Mouse (Mus musculus): ENCODE data around the gene Slfn2. TPM values are rescaled to one million over a fixed set of nuclear protein-coding genes. Genes with fewer than 3 reads are reported as not detected.
"Not testable (repeated sequence)": the region's sequence is repeated elsewhere in the genome, so short reads cannot be mapped to it uniquely, and the experiment has no call there.

The Slfn2 gene
- total RNA-seq (2015), result 13.3 and 20.8 TPM in 2 replicates
- 38.8 and 50.9 TPM in 2 replicates for total RNA-seq (2017)

- ATAC-seq (replicated peaks; ENCODE audit: poor library complexity), result no peak
These were observed at the start of gene Slfn2 for GRCm38 (mm10) chr11:83064946-83065345. TSS of gene Slfn2 (plus strand) at chr11:83065112.

GRCm38 (mm10) chr11:83016093-83016492 lies 48.8 kb upstream of the Slfn2 start:
- ATAC-seq (replicated peaks; ENCODE audit: poor library complexity), result no peak

- ATAC-seq (replicated peaks; ENCODE audit: poor library complexity), result peak; percentile 56; the same call in 1 of the 2 replicates
These were observed 45.1 kb upstream of the Slfn2 start for GRCm38 (mm10) chr11:83019561-83020519.

GRCm38 (mm10) chr11:83020621-83021020 lies 44.3 kb upstream of the Slfn2 start, which contains the start of gene Slfn8:
TSS of gene Slfn8 (minus strand) at chr11:83020810.
- peak; percentile 86 for ATAC-seq (replicated peaks; ENCODE audit: poor library complexity)

GRCm38 (mm10) chr11:83038686-83039085 lies 26.2 kb upstream of the Slfn2 start:
- ATAC-seq (replicated peaks; ENCODE audit: poor library complexity), result not testable (repeated sequence)

- ATAC-seq (replicated peaks; ENCODE audit: poor library complexity), result 0 out of 2 replicates have a peak, but pooled peaks have one; percentile 48
These were observed 25.8 kb upstream of the Slfn2 start for GRCm38 (mm10) chr11:83039156-83039555.

GRCm38 (mm10) chr11:83039796-83040195 lies 25.1 kb upstream of the Slfn2 start:
- 0 out of 2 replicates have a peak, but pooled peaks have one; percentile 36 for ATAC-seq (replicated peaks; ENCODE audit: poor library complexity)

GRCm38 (mm10) chr11:83040325-83040724 lies 24.6 kb upstream of the Slfn2 start:
- peak; percentile 97 for ATAC-seq (replicated peaks; ENCODE audit: poor library complexity)

- ATAC-seq (replicated peaks; ENCODE audit: poor library complexity), result no peak
These were observed 23.9 kb upstream of the Slfn2 start for GRCm38 (mm10) chr11:83041000-83041399.

- no peak for ATAC-seq (replicated peaks; ENCODE audit: poor library complexity)
These were observed 21.0 kb upstream of the Slfn2 start for GRCm38 (mm10) chr11:83043891-83044290.

GRCm38 (mm10) chr11:83045642-83046041 lies 19.3 kb upstream of the Slfn2 start:
- ATAC-seq (replicated peaks; ENCODE audit: poor library complexity), result no peak

- ATAC-seq (replicated peaks; ENCODE audit: poor library complexity), result peak; percentile 97
These were observed 7.0 kb upstream of the Slfn2 start for GRCm38 (mm10) chr11:83057863-83058262.

GRCm38 (mm10) chr11:83060412-83061020 lies 4.4 kb upstream of the Slfn2 start:
- no peak for ATAC-seq (replicated peaks; ENCODE audit: poor library complexity)

- ATAC-seq (replicated peaks; ENCODE audit: poor library complexity), result no peak
These were observed 3.1 kb upstream of the Slfn2 start for GRCm38 (mm10) chr11:83061806-83062205.

- peak; percentile 49 for ATAC-seq (replicated peaks; ENCODE audit: poor library complexity)
These were observed 1.8 kb upstream of the Slfn2 start for GRCm38 (mm10) chr11:83063126-83063525.

GRCm38 (mm10) chr11:83063941-83064349 lies 967 bp upstream of the Slfn2 start:
- ATAC-seq (replicated peaks; ENCODE audit: poor library complexity), result peak; percentile 25

- ATAC-seq (replicated peaks; ENCODE audit: poor library complexity), result no peak
These were observed 781 bp downstream of the Slfn2 start for GRCm38 (mm10) chr11:83065441-83066344.

GRCm38 (mm10) chr11:83066640-83067531 lies 2.0 kb downstream of the Slfn2 start:
- peak; percentile 75 for ATAC-seq (replicated peaks; ENCODE audit: poor library complexity)

- ATAC-seq (replicated peaks; ENCODE audit: poor library complexity), result no peak
These were observed 3.2 kb downstream of the Slfn2 start for GRCm38 (mm10) chr11:83067982-83068694.

Data from megakaryocyte progenitor cell, adult 5-6 weeks (primary cell).